Mouse (Mus musculus) megakaryocyte, embryonic 14.5 days (primary cell): ENCODE measurements at regions not wholly inside any gene's neighbourhood (a gene's known extent, or its start where the extent isn't known, plus 50 kb on each side); places are given as distances from the start of the nearest gene placed in this dataset.

ENCODE experiments used
- H3K27me3 ChIP-seq: replicated peaks from 2 replicates; pipeline ENCODE3; 2012; ENCODE audit warnings: inconsistent platforms
- H3K36me3 ChIP-seq: replicated peaks from 2 replicates; pipeline ENCODE3; 2012; ENCODE audit warnings: low read length, inconsistent platforms, mixed read lengths
- H3K4me1 ChIP-seq: 2 replicates; pipeline ENCODE4 v1.6.1; 2012; ENCODE audit warnings: inconsistent platforms
- H3K4me3 ChIP-seq: replicated peaks from 2 replicates; pipeline ENCODE3; 2012; ENCODE audit warnings: moderate library complexity, mild to moderate bottlenecking, inconsistent platforms
- H3K9me3 ChIP-seq: 2 replicates; pipeline ENCODE4 v1.6.1; 2012; ENCODE audit warnings: inconsistent platforms
- FLI1 ChIP-seq: IDR thresholded peaks from 2 replicates; pipeline ENCODE4 v1.6.1; 2012; ENCODE audit warnings: low read length, inconsistent platforms, mixed read lengths
- GATA1 ChIP-seq: IDR thresholded peaks from 3 replicates; pipeline ENCODE4 v1.6.1; 2012; ENCODE audit warnings: mixed read lengths, low read length, inconsistent platforms, borderline replicate concordance

DNA sequence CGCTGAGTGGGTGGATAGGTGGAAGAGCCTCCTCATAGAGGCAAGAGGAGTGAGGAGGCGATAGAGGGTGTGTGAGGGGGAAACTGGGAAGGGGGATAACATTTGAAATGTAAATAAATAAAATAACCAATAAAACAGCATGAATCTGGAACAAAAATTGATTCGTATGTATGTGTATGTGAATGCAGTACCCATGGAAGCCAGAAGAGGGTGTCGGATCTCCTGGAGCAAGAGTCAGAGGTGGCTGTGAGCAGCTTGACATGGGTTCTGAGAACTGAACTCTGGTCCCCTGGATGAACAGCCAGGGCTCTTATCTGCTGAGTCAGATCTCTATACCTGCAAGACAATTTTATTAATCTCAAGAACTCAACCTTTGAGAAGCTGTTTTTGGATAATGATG, 81.4 kb downstream of the Tfap2b start:
- H3K9me3 ChIP-seq = no peaks in the 10 kb centered on the region
- TF ChIP-seq GATA1 = no peak
- TF ChIP-seq FLI1 = no peak
- no peaks in the 10 kb centered on the region for H3K4me1 ChIP-seq

DNA sequence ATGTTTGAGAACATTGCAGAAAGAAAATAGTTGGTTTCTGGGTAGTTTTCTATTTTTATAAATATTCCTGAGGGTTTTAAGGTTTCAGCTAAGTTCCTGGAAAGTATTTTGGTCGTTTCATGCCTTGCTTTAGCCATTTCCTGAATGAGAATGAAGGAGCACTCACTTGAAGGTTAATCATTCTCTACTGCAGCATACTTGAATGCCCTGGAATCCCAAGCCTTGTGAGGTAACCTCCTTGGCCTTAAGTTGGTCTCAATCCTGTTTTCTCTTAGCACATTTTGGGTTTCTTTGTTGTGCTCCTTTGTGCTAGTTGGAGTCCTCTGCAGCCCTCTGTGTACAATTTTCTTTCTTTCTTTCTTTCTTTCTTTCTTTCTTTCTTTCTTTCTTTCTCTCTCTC, 112.9 kb downstream of the Tfap2b start:
- no peak overlapping the region for H3K4me3 ChIP-seq
- no peaks in the 10 kb centered on the region for H3K4me1 ChIP-seq
- H3K27me3 ChIP-seq = no peaks in the 10 kb centered on the region
- TF ChIP-seq GATA1 (no peak), FLI1 (no peak)
- no peaks in the 10 kb centered on the region for H3K36me3 ChIP-seq
- H3K9me3 ChIP-seq = no peaks in the 10 kb centered on the region

More for the DNA sequence above, 81.4 kb downstream of the Tfap2b start:
- Histone ChIP-seq H3K36me3 (no peaks in the 10 kb centered on the region), H3K4me3 (no peak overlapping the region), H3K27me3 (no peaks in the 10 kb centered on the region)

DNA sequence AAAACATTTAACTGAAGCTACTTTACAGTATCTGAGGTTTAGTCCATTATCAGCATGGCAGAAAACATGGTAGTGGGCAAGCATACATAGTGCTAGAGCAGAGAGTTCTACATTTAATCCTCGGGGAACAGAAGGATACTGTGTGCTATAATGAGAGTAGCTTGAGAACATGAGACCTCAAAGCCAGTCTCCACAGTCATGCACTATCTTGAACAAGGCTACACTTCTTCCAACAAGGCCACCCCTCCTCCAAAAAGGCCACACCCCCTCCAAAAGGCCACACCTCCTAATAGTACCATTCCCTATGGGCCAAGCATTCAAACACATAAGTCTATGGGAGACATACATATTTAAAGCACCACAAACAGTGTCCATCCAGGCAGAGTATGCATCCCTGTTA, 127.3 kb downstream of the Tfap2b start:
- Histone ChIP-seq H3K4me1 (no peaks in the 10 kb centered on the region), H3K27me3 (no peaks in the 10 kb centered on the region), H3K4me3 (peak overlapping the region; percentile 9), H3K36me3 (no peaks in the 10 kb centered on the region), H3K9me3 (0 out of 2 replicates have a peak, but pooled peaks cover 3% of the 10 kb centered on the region)
- TF ChIP-seq GATA1 (no peak), FLI1 (no peak)

DNA sequence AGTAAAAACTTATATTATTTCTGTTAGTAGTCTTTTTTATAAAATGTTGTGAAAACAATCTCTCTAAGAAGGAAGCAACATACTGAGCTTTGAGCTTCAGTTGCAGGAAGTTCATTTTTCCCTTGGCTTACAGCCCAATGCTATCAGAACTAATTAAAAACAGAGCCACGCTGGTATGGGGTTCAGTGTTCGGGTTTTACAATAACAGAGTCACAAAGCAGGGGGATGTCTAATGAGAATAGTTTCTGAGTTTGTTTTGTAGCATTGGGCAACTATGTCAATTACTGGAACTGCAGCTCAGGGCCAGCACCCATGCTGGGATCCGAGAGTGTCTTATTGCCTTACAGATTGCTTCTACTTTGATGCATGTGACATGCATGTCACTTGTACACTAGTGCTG, 128.5 kb downstream of the Tfap2b start:
- Histone ChIP-seq H3K4me1 (no peaks in the 10 kb centered on the region), H3K4me3 (no peak overlapping the region), H3K9me3 (no peaks in the 10 kb centered on the region), H3K27me3 (no peaks in the 10 kb centered on the region), H3K36me3 (no peaks in the 10 kb centered on the region)
- TF ChIP-seq GATA1 (no peak), FLI1 (no peak)

DNA sequence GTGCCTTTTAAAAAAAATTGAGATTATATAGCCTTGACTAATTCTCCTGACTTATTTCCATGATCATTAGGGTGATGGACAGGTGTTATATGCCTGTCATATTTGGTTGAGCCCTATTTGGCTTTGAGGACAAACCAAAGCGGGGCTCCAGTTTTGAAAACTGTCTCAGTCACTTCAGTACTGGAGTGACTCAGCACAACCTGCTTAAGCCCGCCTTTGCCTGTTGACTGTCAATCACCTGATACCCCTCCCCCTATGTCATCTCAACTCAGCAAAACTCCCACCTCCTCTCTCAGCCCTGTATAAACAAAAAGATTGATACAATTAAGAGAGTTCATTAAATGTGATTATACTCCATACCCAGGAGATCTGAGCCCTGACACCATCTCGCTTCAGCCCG, 135.7 kb downstream of the Tfap2b start:
- Histone ChIP-seq H3K9me3 (peaks cover 8% of the 10 kb centered on the region), H3K36me3 (no peaks in the 10 kb centered on the region), H3K4me1 (no peaks in the 10 kb centered on the region), H3K4me3 (no peak overlapping the region), H3K27me3 (no peaks in the 10 kb centered on the region)
- TF ChIP-seq FLI1 = no peak
- no peak for TF ChIP-seq GATA1

DNA sequence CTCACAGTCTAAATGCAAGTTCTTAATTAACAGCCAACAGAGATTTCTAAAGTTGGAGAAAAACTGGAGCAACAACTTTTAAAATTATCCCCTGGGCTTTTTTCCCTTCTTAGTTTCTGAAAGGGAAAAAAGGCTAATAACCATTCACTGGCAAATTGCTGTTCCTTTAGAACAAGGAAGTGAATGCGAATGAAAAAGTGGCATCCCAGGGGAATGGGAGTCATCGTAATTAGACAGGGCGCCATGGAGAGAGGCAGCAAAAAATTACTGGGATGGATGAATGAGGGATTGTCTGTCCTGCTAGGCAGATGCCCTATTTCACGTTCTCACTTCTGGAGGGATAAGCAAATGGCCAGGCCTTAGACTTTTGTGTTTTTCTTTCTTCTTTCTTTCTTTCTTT, 141.8 kb downstream of the Tfap2b start:
- H3K4me1 ChIP-seq = no peaks in the 10 kb centered on the region
- H3K36me3 ChIP-seq = no peaks in the 10 kb centered on the region
- no peak overlapping the region for H3K4me3 ChIP-seq
- TF ChIP-seq FLI1 = no peak
- no peak for TF ChIP-seq GATA1
- H3K27me3 ChIP-seq = no peaks in the 10 kb centered on the region
- H3K9me3 ChIP-seq = peaks cover 8% of the 10 kb centered on the region

DNA sequence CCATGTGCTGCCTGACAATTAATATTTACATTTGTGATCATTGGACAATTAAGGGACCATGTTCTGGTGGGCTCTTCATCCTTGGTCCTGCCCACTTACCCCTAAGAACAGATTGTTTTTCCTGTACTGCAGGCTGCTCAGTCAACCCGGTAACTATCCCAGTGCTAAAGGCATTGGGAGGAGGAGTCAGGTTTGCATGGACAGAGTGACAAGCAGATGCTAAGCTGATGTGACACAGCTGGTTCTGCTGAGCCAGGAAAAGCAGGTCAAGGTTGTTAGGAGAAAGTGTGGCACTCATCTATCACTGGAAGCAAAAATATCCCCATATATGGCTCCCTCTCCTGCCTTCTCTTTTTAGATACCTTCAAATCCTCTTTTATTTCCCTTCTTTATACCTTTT, 176.1 kb downstream of the Tfap2b start:
- H3K36me3 ChIP-seq = no peaks in the 10 kb centered on the region
- H3K4me3 ChIP-seq = no peak overlapping the region
- TF ChIP-seq FLI1 (no peak), GATA1 (no peak)

DNA sequence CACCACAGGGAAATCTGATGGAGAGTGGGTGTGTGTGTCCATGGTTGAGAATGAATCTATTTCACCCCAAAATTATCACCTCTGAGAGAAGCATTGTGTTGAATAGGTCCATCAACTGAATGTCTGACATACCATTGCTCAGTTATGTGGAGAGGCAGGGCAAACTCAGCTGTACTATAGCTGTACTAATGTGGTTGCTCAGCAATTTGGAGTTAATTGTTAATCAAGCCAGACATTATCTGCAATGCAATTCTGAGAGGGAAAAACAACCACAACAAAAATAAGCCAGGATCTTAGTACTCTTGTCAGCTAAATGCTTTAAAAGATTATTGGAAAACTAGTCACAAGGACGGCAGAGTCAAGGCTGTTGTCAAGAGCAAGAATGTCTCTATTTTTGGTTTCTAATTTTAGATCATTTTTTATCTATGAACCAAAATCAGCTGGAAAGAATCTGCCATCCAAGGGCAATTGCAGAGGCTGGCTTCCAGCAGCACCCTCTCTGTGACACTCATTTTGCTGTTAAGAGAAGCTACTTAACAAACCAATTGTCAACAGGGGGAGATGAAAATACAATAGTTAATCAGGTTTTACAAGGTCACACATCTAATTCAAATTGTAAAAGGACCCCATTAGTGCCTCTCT, 180.3 kb downstream of the Tfap2b start:
- Histone ChIP-seq H3K4me1 (no peaks in the 10 kb centered on the region), H3K36me3 (no peaks in the 10 kb centered on the region), H3K4me3 (no peak overlapping the region), H3K27me3 (no peaks in the 10 kb centered on the region), H3K9me3 (no peaks in the 10 kb centered on the region)
- TF ChIP-seq FLI1 = no peak
- TF ChIP-seq GATA1 = no peak

More for the DNA sequence above, 176.1 kb downstream of the Tfap2b start:
- Histone ChIP-seq H3K4me1 (no peaks in the 10 kb centered on the region), H3K9me3 (no peaks in the 10 kb centered on the region), H3K27me3 (no peaks in the 10 kb centered on the region)

DNA sequence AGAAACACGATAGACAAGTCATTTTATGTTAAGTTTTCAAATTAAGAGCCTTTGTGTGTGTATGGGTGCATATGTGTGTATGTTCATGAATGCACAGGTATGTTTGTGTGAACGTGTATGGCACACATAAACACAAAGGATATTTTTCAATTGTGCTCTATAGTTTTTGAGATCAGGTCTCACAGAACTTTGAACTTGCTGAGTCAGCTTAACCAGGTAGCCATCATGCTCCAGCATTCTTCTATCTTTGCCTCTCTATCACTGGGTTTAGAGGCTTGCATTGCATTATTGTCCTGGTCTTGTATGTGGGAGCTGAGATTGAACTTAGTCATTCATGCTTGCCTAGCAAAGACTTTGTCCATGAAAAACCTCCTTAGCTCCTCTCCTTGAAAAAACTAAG, 198.8 kb downstream of the Tfap2b start:
- no peak for TF ChIP-seq GATA1
- TF ChIP-seq FLI1 = no peak
- no peaks in the 10 kb centered on the region for H3K36me3 ChIP-seq
- H3K4me3 ChIP-seq = no peak overlapping the region
- H3K27me3 ChIP-seq = no peaks in the 10 kb centered on the region
- no peaks in the 10 kb centered on the region for H3K9me3 ChIP-seq
- H3K4me1 ChIP-seq = no peaks in the 10 kb centered on the region

DNA sequence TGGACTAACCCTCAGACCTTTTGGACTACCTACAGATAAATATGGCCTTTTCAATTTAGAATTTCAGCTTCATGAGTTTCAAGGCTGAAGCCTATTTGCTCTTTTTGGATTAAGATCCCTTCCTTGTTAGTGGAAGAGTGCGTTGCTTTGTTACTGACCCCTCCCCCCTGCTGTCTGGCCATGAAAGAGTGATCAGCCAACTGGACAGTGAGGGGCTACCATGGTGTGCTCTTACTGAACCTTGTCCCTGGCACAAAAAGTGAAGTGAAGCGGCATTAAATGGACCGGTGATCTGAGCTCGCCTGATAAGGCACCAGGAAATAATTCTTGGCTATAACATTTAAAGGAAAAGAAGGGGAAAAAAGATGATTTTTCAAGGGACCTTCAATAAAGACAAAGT, 203.6 kb downstream of the Tfap2b start:
- Histone ChIP-seq H3K9me3 (no peaks in the 10 kb centered on the region), H3K4me1 (no peaks in the 10 kb centered on the region), H3K36me3 (no peaks in the 10 kb centered on the region), H3K27me3 (no peaks in the 10 kb centered on the region), H3K4me3 (no peak overlapping the region)
- no peak for TF ChIP-seq FLI1
- no peak for TF ChIP-seq GATA1

DNA sequence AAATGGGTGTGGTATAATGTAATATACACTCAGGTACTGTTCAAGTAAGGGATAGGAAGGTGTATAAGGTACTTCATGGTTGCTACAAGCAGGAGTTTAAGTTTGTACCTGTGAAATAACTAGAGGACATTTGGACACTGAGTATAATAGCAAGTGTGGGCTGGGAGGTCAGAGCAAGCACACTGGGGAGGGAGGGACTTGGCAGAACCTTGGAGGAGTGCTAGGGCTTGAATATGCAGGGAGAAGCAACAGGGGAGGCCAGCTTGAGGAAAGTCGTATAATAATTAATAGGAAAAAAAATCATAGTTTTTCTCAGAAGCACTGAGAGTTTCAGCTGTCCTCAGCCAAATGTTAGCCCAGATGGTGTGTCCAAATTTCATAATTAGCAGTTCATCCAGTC, 212.4 kb downstream of the Tfap2b start:
- no peak overlapping the region for H3K4me3 ChIP-seq

More for the DNA sequence above, 212.4 kb downstream of the Tfap2b start:
- H3K27me3 ChIP-seq = no peaks in the 10 kb centered on the region
- H3K36me3 ChIP-seq = no peaks in the 10 kb centered on the region
- no peaks in the 10 kb centered on the region for H3K9me3 ChIP-seq
- no peaks in the 10 kb centered on the region for H3K4me1 ChIP-seq
- no peak for TF ChIP-seq GATA1
- no peak for TF ChIP-seq FLI1
